Mouse (Mus musculus) neutrophil, adult 65 days (primary cell): ENCODE results near the gene Kif6. TPM values are rescaled to one million over a fixed set of nuclear protein-coding genes. Genes with fewer than 3 reads are reported as not detected.

Experiments
- total RNA-seq: library from RNA; stranded (reverse); gene quantifications from 2 replicates; pipeline ENCODE4 v1.2.4, GENCODE M21; 2023

The Kif6 gene
- total RNA-seq = not detected in 2 replicates

DNA sequence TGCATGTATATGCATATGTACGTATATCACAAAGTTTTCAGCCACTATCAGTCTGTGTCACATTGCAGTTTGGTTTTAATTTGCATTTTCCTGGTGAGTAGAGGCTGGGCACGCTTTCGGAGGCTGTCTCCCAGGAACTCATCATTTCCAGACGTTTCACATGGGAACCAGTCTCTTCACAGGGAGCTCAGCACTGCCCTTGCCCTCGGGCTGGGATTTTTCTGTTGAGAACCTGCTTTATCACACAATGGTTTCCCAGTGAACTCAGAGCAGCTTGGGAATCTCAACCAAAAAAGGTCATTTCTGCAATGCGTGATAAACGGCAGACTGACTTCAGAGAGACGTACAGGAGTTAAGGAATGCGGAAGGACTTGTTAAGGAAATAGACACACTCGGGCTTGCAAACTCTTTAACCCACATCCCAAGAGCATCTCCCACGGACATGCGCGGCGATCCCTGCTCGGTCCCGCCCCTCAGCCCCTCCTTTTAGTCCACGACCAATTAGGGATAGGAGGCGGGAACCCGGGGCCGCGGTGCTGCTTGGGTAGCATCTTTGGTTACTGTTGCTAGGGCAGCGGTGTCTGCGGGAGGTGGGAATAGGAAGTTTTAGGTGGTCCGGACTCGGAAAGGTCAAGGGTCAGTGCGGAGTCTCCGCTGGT, at the start of gene Kif6:
Gene Kif6, plus strand, starts transcription at position 560 of the 659 bp plus-strand sequence.

Other genes with a start within 250 kb of the Kif6 start
- 110 and 126 TPM in 2 replicates for gene Mocs1, start 186.8 kb upstream of the Kif6 start, total RNA-seq
- not detected in 2 replicates for gene Daam2, start 50.8 kb upstream of the Kif6 start, total RNA-seq